Mouse (Mus musculus) lung, postnatal 14 days (tissue): ENCODE measurements around the gene Snupn.
A peak's percentile ranks its signal among the peaks of the same experiment; 100 is the strongest.
"Not testable (repeated sequence)": the region's sequence is repeated elsewhere in the genome, so short reads cannot be mapped to it uniquely, and the experiment has no call there.

Experiments
- DNase-seq: peaks from one replicate; pipeline ENCODE4 v3.0.0; 2021

Gene Snupn

GRCm38 (mm10) chr9:56950414-56951400, at the start of gene Snupn:
Snupn (plus strand) TSS chr9:56950878.
- DNase-seq = peak; percentile 98

DNA sequence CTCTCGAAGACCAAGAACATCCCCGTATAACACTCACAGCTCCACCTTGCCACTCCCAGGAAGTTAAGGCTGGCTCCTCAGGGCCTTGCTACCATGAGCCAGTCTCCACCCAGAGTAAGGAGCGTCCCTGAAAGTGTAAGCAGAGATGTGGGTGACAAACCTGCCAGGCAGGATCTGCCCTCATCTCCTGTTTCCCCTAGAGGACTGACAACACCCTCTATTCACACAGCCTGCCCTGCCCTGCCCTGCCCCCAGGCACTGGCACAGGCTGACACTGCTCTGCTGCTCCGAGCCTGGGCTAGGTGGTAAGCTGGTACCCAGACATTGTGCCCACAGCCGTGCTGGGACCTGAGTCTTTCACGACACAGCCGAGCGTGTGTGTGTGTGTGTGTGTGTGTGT, 49.5 kb upstream of the Snupn start:
- DNase-seq = no peak

DNA sequence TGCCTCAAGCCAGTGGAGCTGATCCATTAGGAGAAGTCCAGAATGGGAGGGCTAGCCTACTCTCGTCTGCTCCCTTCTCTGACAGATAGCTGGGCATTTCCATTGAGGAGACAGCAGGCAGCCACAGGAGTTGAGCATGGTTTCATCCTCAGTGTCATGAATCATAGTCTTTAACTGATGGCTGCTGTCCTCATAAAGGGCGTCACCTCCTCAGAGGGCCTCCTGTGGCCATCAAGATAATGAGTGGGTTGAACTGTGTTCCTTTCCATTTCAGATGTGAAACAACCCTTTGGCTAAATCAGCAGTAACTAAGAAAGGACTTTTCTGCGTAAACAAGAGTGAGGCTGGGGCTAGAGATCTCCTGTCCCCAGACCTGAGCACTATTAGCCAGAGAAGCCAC, 47.0 kb upstream of the Snupn start:
- no peak for DNase-seq

GRCm38 (mm10) chr9:56907549-56907948, 43.1 kb upstream of the Snupn start:
- no peak for DNase-seq

- DNase-seq = not testable (repeated sequence)
These were observed 40.7 kb upstream of the Snupn start for GRCm38 (mm10) chr9:56909991-56910390.

DNA sequence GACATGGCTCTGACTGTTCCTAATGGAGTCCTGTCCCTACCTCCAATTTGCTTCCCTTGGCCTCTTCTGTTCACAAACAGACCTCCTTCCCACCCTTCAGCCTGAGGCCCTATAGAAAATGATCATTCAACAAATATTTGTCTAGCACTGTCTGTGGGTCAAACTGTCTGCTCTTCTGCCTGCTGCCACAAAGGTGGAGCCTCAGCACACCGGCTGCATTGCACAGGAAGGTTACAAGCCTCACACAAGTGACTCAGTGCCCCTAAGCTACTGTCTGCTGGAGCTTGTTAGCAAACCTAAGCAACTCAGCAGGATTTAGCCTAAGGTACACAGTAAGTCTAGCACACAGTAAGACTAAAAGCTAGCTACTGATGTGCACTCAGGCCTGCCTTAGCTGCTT, 39.7 kb upstream of the Snupn start:
- no peak for DNase-seq

DNA sequence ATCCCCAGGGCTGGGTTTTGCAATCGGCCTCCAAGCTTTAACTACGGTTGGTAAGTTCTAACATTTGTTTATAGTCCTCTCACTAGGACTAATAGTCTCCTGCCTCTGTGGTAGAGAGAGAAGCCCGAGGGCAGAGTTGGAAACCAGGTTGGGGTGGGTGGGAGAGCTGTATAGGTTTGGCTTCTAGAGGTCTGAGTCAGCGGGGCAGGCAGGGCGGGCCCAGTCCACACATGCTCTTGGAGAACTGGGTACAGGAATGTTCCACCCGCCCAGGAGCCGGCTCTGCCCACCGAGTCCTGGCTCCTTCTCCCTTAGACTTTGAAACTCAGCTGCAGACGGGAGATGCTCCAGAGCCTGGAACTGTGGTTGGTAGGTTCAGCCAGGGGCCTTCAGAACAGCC, 36.7 kb upstream of the Snupn start:
- no peak for DNase-seq

- peak; percentile 41 for DNase-seq
These were observed 35.6 kb upstream of the Snupn start for GRCm38 (mm10) chr9:56915116-56915515.

- peak; percentile 49 for DNase-seq
These were observed 34.8 kb upstream of the Snupn start for GRCm38 (mm10) chr9:56915695-56916410.

- no peak for DNase-seq
These were observed 33.5 kb upstream of the Snupn start for GRCm38 (mm10) chr9:56917131-56917530.

DNA sequence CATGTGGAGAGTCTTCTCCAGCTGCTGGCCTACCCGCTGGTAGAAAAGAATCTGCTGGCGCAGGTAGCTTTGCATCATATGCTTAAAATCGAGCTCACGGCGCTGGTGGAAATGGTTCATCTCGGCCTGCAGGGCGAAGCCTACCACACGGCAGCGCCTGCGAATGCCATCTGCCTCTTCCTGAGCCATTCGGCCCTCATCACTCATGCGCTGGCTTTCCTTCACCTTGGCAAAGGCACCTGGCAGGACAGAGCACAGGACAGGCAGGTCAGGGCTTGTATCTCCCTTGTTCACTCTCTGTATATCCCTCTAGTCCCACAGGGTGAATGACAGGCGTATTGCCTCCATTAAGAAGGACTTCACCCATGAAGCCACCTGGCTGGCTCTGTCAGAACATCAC, 32.2 kb upstream of the Snupn start:
- DNase-seq = no peak

GRCm38 (mm10) chr9:56922746-56923145, 27.9 kb upstream of the Snupn start:
- no peak for DNase-seq

- no peak for DNase-seq
These were observed 26.6 kb upstream of the Snupn start for GRCm38 (mm10) chr9:56923841-56924650.

DNA sequence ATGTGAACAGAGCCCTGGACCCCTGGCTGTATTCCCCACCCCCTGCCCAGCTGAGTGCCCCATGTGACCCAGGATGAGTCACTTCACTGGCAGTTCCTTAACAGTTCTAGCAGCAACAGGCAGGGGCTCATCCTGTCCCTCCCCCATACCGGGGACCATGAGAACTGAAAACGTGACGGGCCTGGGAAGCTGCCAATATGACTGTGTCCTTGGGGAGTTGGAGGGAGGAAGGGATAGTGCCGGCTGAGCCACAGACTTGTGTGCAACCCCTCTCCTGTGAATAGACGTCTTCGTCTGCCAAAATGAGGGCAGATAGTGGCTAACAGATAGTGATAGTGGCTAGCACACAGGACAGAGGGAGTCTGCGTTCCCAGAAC, 26.0 kb upstream of the Snupn start:
- peak; percentile 87 for DNase-seq

GRCm38 (mm10) chr9:56925291-56926024, 25.2 kb upstream of the Snupn start:
- no peak for DNase-seq

GRCm38 (mm10) chr9:56926025-56926360, 24.7 kb upstream of the Snupn start:
- DNase-seq = no peak

DNA sequence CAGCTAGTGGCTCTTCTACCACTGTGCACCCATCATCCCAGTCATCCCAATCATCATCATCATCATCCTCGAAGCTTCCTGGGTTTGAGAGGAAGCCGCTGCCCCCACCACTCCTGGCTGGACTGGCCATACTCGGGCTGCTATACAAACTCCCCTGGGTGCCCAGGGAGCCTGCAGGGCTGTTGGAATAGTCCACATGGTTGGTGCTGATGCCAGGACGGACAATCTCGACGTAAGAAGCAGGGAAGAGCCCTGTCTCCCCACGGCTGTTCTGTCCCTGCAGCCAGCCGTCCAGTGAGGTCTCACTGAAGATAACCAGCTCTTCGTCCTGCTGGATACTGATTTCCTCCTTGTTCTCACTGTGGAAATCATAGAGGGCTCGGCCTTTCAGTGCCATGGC, 24.3 kb upstream of the Snupn start:
- no peak for DNase-seq

- DNase-seq = peak; percentile 69
These were observed 23.3 kb upstream of the Snupn start for GRCm38 (mm10) chr9:56927191-56928012.

GRCm38 (mm10) chr9:56928041-56928811, 22.5 kb upstream of the Snupn start, which contains the start of gene Snx33:
Snx33 (minus strand) TSS chr9:56928371.
- DNase-seq = peak; percentile 97

- DNase-seq = no peak
These were observed 21.2 kb upstream of the Snupn start for GRCm38 (mm10) chr9:56929496-56929895.

DNA sequence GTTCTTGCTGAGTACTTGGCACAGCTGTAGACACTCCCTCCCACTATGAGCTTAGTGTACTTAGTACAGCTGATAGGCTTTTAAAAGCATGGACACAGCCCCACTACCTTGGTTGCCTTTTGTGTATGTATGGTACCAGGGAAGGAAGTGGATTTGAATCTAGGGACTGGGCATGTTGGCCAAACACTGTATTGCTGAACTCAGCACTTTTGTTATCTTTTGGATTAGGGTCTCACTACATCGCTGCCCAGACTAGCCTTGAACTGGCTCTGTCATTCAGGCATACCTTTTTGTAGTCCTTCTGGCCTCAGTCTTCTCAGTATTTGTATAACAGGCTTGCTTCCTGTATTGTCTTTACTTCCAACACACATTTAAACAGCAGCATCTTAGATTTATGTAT, 20.1 kb upstream of the Snupn start:
- DNase-seq = no peak
